Mouse (Mus musculus): ENCODE measurements around the gene Gm12216. TPM values are rescaled to one million over a fixed set of nuclear protein-coding genes. Genes with fewer than 3 reads are reported as not detected.

The Gm12216 gene
- polyA plus RNA-seq, 1 experiment from 2014 or later = 24.2 TPM

GRCm38 (mm10) chr11:53747985-53748384 lies 111.1 kb downstream of the Gm12216 start:
- DNase-seq (ENCODE audit: low spot score) = no peak

- DNase-seq (ENCODE audit: low spot score) = no peak
Observed at GRCm38 (mm10) chr11:53745260-53745659, 113.8 kb downstream of the Gm12216 start.

GRCm38 (mm10) chr11:53742353-53742752 lies 116.7 kb downstream of the Gm12216 start:
- DNase-seq (ENCODE audit: low spot score) = no peak

- peak; percentile 75 for DNase-seq (ENCODE audit: low spot score)
Observed at GRCm38 (mm10) chr11:53737573-53737946, 121.5 kb downstream of the Gm12216 start.

- peak; percentile 88 for DNase-seq (ENCODE audit: low spot score)
Observed at GRCm38 (mm10) chr11:53736771-53737572, 122.1 kb downstream of the Gm12216 start.

GRCm38 (mm10) chr11:53735682-53736245 lies 123.3 kb downstream of the Gm12216 start:
- peak; percentile 86 for DNase-seq (ENCODE audit: low spot score)

- DNase-seq (ENCODE audit: low spot score) = no peak
Observed at GRCm38 (mm10) chr11:53734970-53735681, 123.9 kb downstream of the Gm12216 start.

GRCm38 (mm10) chr11:53734431-53734830 lies 124.6 kb downstream of the Gm12216 start:
- no peak for DNase-seq (ENCODE audit: low spot score)

- DNase-seq (ENCODE audit: low spot score) = no peak
Observed at GRCm38 (mm10) chr11:53733824-53734223, 125.2 kb downstream of the Gm12216 start.

Small RNA genes within 50 kb of the gene (microRNA-seq; reads per million reads assigned to microRNA genes)
- gene Mir7671 (ENCODE audit: borderline number of aligned reads) = not detected

Other genes with a start within 250 kb of the Gm12216 start
- gene Il4, start 240.6 kb downstream of the Gm12216 start, polyA plus RNA-seq (2015; fragmentation: Nextera tagmentation; extraction: Ambion mirVana) = 1.2 and 1.5 TPM in 2 replicates
- 1.0 and 1.3 TPM in 2 replicates for gene Il13, start 224.6 kb downstream of the Gm12216 start, polyA plus RNA-seq (2015; fragmentation: Nextera tagmentation; extraction: Ambion mirVana)
- gene Rad50, start 151.9 kb downstream of the Gm12216 start, polyA plus RNA-seq (2015; fragmentation: Nextera tagmentation; extraction: Ambion mirVana) = 40.0 and 44.8 TPM in 2 replicates
- gene Il5, start 138.5 kb downstream of the Gm12216 start, polyA plus RNA-seq (2015; fragmentation: Nextera tagmentation; extraction: Ambion mirVana) = 0.55 and 0.81 TPM in 2 replicates
- 105 and 114 TPM in 2 replicates for gene Irf1, start 89.2 kb downstream of the Gm12216 start, polyA plus RNA-seq (2015; fragmentation: Nextera tagmentation; extraction: Ambion mirVana)
- 0.94 and 1.2 TPM in 2 replicates for gene Gm17334, start 86.1 kb downstream of the Gm12216 start, polyA plus RNA-seq (2015; fragmentation: Nextera tagmentation; extraction: Ambion mirVana)
- gene Slc22a5, start 32.4 kb upstream of the Gm12216 start, polyA plus RNA-seq (2015; fragmentation: Nextera tagmentation; extraction: Ambion mirVana) = 12.6 and 12.8 TPM in 2 replicates
- gene Slc22a21, start 121.1 kb upstream of the Gm12216 start, polyA plus RNA-seq (2015; fragmentation: Nextera tagmentation; extraction: Ambion mirVana) = 0.90 and 1.1 TPM in 2 replicates
- 0.46 and 0.54 TPM in 2 replicates for gene Slc22a4, start 168.8 kb upstream of the Gm12216 start, polyA plus RNA-seq (2015; fragmentation: Nextera tagmentation; extraction: Ambion mirVana)
- gene Pdlim4, start 209.8 kb upstream of the Gm12216 start, polyA plus RNA-seq (2015; fragmentation: Nextera tagmentation; extraction: Ambion mirVana) = 23.6 and 25.2 TPM in 2 replicates
- gene P4ha2, start 240.8 kb upstream of the Gm12216 start, polyA plus RNA-seq (2015; fragmentation: Nextera tagmentation; extraction: Ambion mirVana) = 5.1 TPM in 2 replicates

Data from thymus, postnatal 0 days (tissue).